Mouse (Mus musculus) CH12.LX (cell line): ENCODE results near the gene Slc22a20.

Experiments used
- MAX ChIP-seq: IDR thresholded peaks from 2 replicates; pipeline ENCODE4 v1.6.1; 2011; ENCODE audit warnings: low read length, improper control_type of control experiment
- NRF1 ChIP-seq: IDR thresholded peaks from 2 replicates; pipeline ENCODE4 v1.6.1; 2014; ENCODE audit warnings: low read depth, mild to moderate bottlenecking, inconsistent platforms, low read length, improper control_type of control experiment, moderate library complexity
- USF2 ChIP-seq: conservative IDR thresholded peaks from 2 replicates; pipeline ENCODE4 v1.6.1; 2011; ENCODE audit warnings: low read depth, low read length, improper control_type of control experiment

DNA sequence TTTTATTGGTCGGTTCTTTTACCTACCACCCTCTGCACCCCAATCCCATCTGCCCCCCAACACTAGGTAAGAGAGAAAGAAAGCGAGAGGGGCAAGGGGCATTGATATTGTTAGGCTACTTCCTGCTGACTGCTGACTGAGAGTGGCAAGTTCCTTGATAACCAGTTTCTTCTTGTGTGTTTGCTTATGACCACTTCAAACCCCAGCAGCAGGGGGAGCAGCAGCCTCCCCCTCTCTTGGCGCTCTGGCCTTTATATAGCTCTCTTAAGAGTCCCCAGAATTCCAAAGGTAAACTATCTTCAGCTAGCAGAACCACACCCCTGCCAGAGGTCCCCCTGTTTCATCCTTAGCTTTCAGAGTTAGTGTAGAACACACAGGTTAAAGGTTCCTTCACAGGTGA lies 34.3 kb upstream of the Slc22a20 start:
- TF ChIP-seq USF2 (no peak), NRF1 (no peak), MAX (no peak)
